Mouse (Mus musculus): ENCODE measurements around the gene Socs7.

GRCm38 (mm10) chr11:97370329-97371091 is 8.2 kb downstream of the Socs7 start:
- no peak for TF ChIP-seq CTCF (IDR thresholded peaks at IDR 0.05; ENCODE audit: borderline replicate concordance, extremely low read depth, insufficient read depth, insufficient read length)
- no peak for TF ChIP-seq POLR2A (IDR thresholded peaks at IDR 0.05; ENCODE audit: borderline replicate concordance, extremely low read depth, insufficient read depth, insufficient read length, poor library complexity, severe bottlenecking)
